Mouse (Mus musculus) adrenal gland, adult 18-20 months (tissue): ENCODE data around the gene Rere. TPM values are rescaled to one million over a fixed set of nuclear protein-coding genes. Genes with fewer than 3 reads are reported as not detected.

Source experiments
- DNase-seq, 2 experiments: peaks; one replicate each; pipeline ENCODE4 v3.0.0; 2021 to 2022; ENCODE audit warnings: low spot score in 2 of 2
- long read RNA-seq, 2 experiments: library from polyadenylated mRNA; stranded (forward); transcript quantifications; one replicate each; pipeline ENCODE4 v2.0.0; 2021
- total RNA-seq, 2 experiments: library from RNA; stranded (reverse); gene quantifications; 1 replicate in 1 of 2; 2 replicates in 1 of 2; pipeline ENCODE4 v1.2.3; 2021

Rere gene
- 100 to 1,000 TPM in 1 of 2 experiments, 10 to 100 TPM in 1; 87.8 to 100 TPM for total RNA-seq
- long read RNA-seq, experiment 1, partial matches to known transcripts, result 7 of 7 reads
- long read RNA-seq, experiment 1, other reads (novel, unspliced or antisense), result 0 of 7 reads
- long read RNA-seq, experiment 2, partial matches to known transcripts, result 14 of 29 reads
- long read RNA-seq, experiment 2, other reads (novel, unspliced or antisense), result 14 of 29 reads

DNA sequence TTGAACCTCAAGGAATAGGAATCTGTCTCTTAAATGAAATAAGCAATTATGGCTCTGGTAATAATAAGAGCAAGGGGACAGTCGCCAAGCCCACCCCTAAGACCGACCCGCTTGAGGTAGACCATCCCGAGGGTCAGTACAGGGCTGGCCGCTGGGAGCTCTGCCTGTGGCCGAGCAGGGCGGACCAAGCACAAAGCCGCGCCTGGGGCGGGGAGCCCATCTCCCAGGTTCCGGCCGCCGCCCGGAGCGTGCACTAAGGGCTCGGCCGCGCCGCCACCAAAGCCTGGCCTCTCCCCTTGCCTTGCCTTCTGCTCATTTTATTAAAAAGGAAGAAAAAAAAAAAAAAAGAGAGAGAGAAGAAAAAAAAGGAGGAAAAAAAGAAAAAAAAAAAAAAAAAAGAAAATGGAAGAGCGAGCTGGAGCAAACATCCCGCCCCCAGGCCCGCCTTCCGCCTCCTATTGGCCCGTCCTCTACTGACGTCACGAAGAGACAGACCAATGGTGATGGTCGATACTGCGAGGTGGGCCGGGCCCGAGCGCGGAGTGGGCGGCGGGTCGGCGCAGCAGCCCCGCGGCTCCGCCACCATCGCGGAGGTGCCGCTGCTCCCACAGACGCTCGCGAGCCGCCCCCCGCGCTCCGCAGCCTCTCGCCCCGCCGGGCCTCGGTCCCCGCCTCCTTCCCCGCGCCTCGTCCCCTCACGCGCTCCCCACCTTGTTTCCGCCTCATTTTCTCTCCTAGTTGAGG is at the start of gene Rere:
Gene Rere (plus strand): TSS at position 629 of the 744 bp plus-strand sequence.
- peak; percentile 98 to 99 for DNase-seq

GRCm38 (mm10) chr4:150231871-150232270 is 49.6 kb upstream of the Rere start:
- no peak for DNase-seq

GRCm38 (mm10) chr4:150234599-150235327 is 46.7 kb upstream of the Rere start:
- DNase-seq, result no peak

DNA sequence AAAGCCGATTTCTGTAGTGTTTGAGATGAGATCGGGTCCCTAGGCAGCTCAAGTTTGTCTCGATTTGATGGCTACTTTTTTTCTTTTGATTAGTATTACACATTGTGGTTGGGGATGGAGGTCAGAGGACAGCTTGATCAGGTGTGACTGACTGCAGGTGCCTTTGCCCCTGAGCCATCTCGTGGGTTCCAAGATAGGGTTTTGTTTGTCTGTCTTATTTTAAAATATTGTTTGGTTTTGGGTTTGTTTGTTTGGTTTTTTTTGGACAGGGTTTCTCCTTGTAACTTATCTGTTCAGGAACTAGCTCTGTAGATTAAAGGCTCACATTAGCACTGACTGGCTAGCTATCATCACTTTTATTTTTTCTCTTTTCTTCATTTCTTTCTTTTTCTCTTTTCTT is 45.9 kb upstream of the Rere start:
- no peak for DNase-seq

DNA sequence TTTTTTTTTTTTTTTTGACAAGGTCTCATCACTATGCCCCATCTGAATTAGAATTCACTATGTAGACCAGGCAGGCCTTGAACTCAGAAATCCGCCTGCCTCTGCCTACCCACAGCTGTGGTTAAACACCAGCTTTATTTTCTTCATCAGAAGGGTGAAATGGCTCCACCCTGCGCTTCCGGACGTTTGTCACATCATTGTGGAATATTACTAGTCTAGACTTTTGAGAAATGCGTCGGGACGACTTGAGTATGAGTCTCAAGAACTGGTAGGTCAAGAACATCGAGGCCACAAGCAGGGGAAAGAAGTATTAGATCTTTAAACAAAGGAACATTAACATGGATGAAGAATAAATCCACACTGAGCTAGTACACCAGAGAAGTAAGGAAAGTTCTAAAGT is 45.4 kb upstream of the Rere start:
- DNase-seq, result no peak

- peak; percentile 97 for DNase-seq
Measured at GRCm38 (mm10) chr4:150236521-150237481, 44.6 kb upstream of the Rere start, which contains the start of gene Eno1. Gene Eno1 (plus strand): TSS chr4:150236721.

DNA sequence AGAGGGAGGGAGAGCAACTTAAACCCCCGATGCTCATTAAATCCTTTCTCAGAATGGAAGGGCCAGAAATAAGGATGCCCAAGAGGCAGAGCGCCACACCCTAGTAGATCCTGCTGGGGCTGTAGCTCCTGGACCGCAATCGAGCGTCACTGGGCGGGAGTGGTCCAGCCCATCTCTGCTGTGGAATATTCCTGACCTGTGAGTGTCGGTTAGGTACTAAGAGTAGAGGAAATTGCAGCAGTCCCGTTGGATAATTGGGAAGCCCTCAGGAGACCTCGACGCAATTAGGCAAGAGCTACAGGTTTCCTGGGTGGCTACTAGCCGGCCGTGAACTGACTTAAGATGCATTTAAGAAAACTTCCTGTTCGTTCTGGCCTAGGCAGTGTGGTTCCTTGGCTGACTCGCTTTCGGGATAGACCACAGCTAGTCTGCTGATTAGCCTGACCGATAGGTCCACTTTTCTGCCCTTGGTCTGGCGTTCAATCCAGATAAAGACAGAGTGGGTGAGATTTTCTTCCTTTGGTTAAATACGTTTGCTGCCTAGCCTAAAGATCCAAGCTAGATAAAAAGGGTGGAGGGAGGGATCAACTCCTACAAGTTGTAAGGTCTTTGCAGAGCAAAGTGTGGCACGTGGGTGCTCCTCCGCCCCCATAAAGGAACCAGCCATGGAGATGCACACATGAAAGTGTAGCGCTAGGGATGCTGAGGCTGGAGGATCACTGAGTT is 43.6 kb upstream of the Rere start:
- no peak for DNase-seq

DNA sequence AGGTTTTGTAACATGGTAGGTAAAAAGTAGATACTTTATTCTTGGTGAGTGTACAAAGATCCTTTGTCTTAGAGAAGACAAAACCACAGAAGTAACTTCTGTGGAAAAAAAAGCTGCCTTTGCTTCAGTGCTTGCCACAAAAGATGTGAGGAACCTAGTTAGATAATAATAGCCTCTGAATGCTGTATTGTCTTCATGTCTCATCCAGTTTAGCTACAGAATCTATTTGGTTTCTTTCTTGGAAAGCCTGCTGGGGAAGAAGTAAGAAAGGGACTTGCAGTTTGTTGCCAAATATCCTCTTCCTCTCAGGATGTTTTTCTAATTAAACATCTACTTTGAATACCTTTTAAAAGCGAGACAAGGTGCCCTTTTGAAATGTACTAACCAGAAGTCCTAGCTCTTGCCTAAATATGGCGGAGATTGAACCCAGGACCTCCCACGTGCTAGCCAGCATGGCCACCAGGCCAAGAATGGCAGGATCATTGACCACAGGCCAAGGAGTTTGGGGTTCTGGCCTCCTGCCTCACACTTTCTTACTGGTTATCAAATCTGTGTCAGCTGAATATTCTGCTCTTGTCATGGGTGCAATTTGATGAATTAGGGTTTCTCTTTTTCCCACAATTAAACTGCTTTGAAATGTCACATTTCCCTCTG is 42.9 kb upstream of the Rere start:
- DNase-seq, result no peak

DNA sequence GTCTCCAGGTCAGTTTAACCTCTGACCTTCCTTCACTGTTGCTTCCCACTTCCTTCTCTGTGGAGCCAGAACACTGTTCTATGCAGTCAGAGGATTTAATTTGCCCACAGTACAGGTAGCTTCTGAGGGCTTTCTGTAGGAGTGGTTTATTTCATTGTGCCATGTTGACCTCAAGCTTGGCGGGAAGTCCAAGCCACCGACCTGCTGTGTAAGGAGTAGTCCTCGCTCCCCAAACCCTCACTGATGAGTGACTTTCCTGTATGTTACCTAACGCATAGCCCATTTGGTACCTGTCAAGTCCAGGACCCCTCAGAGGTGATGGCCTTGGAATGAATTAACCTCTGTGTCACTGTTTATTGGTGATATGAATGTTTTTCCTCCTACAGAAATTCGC is 42.4 kb upstream of the Rere start:
- DNase-seq, result no peak

GRCm38 (mm10) chr4:150239503-150239902 is 41.9 kb upstream of the Rere start:
- no peak for DNase-seq

- DNase-seq, result peak; percentile 43 to 50
Measured at GRCm38 (mm10) chr4:150239951-150240368, 41.5 kb upstream of the Rere start.

DNA sequence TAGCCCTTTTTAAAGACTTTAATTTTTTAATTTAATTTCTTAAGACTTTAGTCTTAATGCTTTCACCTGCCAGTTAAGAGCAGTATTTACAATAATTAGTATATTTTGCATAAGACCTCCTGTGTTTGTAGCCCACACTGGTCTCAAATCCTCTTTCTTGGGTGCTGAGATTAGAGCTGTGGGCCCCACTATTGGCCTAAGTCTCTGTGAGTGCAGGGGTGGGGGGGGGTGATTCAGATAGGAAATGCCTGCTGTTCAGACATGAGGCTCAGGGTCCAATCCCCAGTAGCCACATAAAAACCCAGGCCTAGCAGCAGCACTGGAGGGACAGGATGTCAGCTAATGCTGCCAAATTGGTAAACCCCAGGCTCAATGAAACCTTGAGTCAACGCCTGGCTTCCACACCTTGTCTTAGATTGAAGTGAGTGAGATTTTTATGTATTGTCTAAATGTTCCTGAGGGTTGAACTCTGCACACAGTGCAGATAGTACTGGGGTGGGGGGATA is 41.0 kb upstream of the Rere start:
- DNase-seq, result no peak

GRCm38 (mm10) chr4:150241708-150242107 is 39.7 kb upstream of the Rere start:
- DNase-seq, result no peak

- no peak for DNase-seq
Measured at GRCm38 (mm10) chr4:150242745-150243144, 38.7 kb upstream of the Rere start.

DNA sequence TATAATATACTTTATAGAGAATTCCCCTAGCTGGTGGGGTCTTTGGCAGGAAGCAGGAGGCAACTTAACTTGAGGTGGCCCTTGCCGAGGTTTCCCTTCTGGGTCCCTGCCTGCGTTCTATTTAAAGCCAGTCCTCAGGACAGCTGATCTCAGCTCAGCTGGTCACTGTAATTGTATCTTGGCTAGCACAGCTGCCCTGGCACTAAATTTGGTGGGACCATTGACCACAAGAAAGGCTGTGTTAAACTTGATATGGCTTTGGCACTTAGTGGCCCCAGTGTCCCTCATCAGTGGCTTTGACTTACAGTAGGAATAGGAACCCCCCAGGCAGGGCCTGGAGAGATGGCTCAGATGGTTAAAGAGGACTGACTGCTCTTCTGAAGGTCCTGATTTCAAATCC is 35.6 kb upstream of the Rere start:
- no peak for DNase-seq

- DNase-seq, result peak; percentile 69 to 70
Measured at GRCm38 (mm10) chr4:150248009-150248408, 33.4 kb upstream of the Rere start.

GRCm38 (mm10) chr4:150248917-150249316 is 32.5 kb upstream of the Rere start:
- no peak for DNase-seq

DNA sequence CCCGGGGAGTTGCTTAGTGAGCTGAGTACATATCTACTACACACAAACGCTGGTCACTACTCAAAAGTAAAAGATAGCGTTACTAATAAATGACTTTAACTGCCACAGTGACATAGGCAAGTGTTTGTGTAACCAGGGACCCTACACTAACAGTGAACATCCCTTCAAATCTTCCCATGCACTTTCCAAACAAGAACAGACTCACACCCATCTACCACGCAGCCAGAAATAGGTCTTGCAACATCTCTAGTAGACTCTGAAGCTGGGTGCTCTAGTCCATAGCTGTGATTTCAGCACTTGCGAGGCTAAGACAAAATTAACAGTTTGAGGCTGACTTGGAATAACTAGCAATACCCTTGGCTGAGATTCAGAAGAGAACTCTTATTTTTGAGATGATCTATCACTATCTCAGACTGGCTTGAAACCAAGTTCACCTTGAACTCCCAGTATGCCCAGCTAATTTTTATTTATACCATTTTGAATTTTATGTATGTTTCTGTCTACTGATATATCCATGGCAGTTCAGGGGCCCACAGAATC is 31.6 kb upstream of the Rere start:
- DNase-seq, result no peak
